Mouse (Mus musculus) heart, embryonic 12.5 days (tissue): ENCODE results near the gene Zfp36l1. TPM values are rescaled to one million over a fixed set of nuclear protein-coding genes. Genes with fewer than 3 reads are reported as not detected.

Experiments used
- ATAC-seq: fragments of 200-750 bp; cut with Nextera tagmentation; 2 replicates; pipeline ENCODE4 v1.8.0; 2017; ENCODE audit warnings: moderate TSS enrichment, moderate library complexity; ENCODE audit not compliant: insufficient number of reproducible peaks, low FRiP score
- H3K27ac ChIP-seq: fragments of 300-500 bp; sonication (generic); 2 replicates; pipeline ENCODE4 v1.5.1; 2016; ENCODE audit warnings: mild to moderate bottlenecking, moderate library complexity; ENCODE audit not compliant: poor library complexity, severe bottlenecking
- H3K27me3 ChIP-seq: fragments of 300-500 bp; sonication (generic); replicated peaks from 2 replicates; pipeline ENCODE4 v1.6.1; 2016; ENCODE audit warnings: mild to moderate bottlenecking, moderate library complexity
- H3K36me3 ChIP-seq: fragments of 300-500 bp; sonication (generic); 2 replicates; pipeline ENCODE4 v1.6.1; 2016; ENCODE audit warnings: mild to moderate bottlenecking, moderate library complexity
- H3K4me1 ChIP-seq: fragments of 300-500 bp; sonication (generic); replicated peaks from 2 replicates; pipeline ENCODE4 v1.6.1; 2016; ENCODE audit warnings: mild to moderate bottlenecking
- H3K4me2 ChIP-seq: fragments of 300-500 bp; sonication (generic); 2 replicates; pipeline ENCODE4 v1.6.1; 2016; ENCODE audit warnings: mild to moderate bottlenecking, moderate library complexity
- H3K4me3 ChIP-seq: fragments of 300-500 bp; sonication (generic); 2 replicates; pipeline ENCODE4 v1.5.1; 2016; ENCODE audit warnings: mild to moderate bottlenecking
- H3K9ac ChIP-seq: fragments of 300-500 bp; sonication (generic); 2 replicates; pipeline ENCODE4 v1.6.1; 2016; ENCODE audit warnings: mild to moderate bottlenecking, moderate library complexity
- H3K9me3 ChIP-seq: fragments of 300-500 bp; sonication (generic); replicated peaks from 2 replicates; pipeline ENCODE4 v1.6.1; 2016; ENCODE audit warnings: mild to moderate bottlenecking, moderate library complexity
- WGBS: fragments of 180-500 bp; shearing (Covaris S2); methylation state at CpG from one replicate; pipeline ENCODE4 v1.1.7; 2016; 5-methylcytosine and 5-hydroxymethylcytosine counted together
- polyA plus RNA-seq: library from polyadenylated mRNA; unstranded; fragments of >200 nt; fragmentation: Nextera tagmentation; extraction: Ambion mirVana; gene quantifications from 2 replicates; pipeline ENCODE4 v1.2.1, GENCODE M21; 2016

The Zfp36l1 gene
- polyA plus RNA-seq, 1 experiment from 2014 or later: 98.4 TPM

- H3K4me1 ChIP-seq: peaks cover 16% of the 10 kb centered on the region; the same call in 1 of the 2 replicates
- H3K4me3 ChIP-seq: no peak overlapping the region
- H3K9ac ChIP-seq: no peak overlapping the region
- ATAC-seq: no peak
- H3K36me3 ChIP-seq: no peaks in the 10 kb centered on the region
- H3K9me3 ChIP-seq: no peaks in the 10 kb centered on the region
- H3K27me3 ChIP-seq: no peaks in the 10 kb centered on the region
- H3K27ac ChIP-seq: no peak overlapping the region
- WGBS: 67% methylated on average over 3 of the region's 3 CpGs
- no peak overlapping the region for H3K4me2 ChIP-seq
Measured at GRCm38 (mm10) chr12:80144846-80145245, 32.0 kb upstream of the Zfp36l1 start.

- Histone ChIP-seq H3K27ac (no peak overlapping the region), H3K4me2 (no peak overlapping the region), H3K9me3 (no peaks in the 10 kb centered on the region), H3K9ac (no peak overlapping the region), H3K4me3 (no peak overlapping the region), H3K4me1 (peaks cover 25% of the 10 kb centered on the region), H3K36me3 (no peaks in the 10 kb centered on the region), H3K27me3 (no peaks in the 10 kb centered on the region)
- ATAC-seq: no peak
- WGBS: 19% methylated on average over 7 of the region's 7 CpGs
Measured at GRCm38 (mm10) chr12:80141470-80141869, 28.7 kb upstream of the Zfp36l1 start.

GRCm38 (mm10) chr12:80141011-80141410 lies 28.2 kb upstream of the Zfp36l1 start:
- H3K36me3 ChIP-seq: no peaks in the 10 kb centered on the region
- no peak for ATAC-seq
- 73% methylated on average over 8 of the region's 8 CpGs for WGBS
- no peak overlapping the region for H3K9ac ChIP-seq
- H3K27ac ChIP-seq: no peak overlapping the region
- H3K4me2 ChIP-seq: no peak overlapping the region
- no peaks in the 10 kb centered on the region for H3K27me3 ChIP-seq
- H3K4me3 ChIP-seq: no peak overlapping the region
- no peaks in the 10 kb centered on the region for H3K9me3 ChIP-seq
- peaks cover 26% of the 10 kb centered on the region for H3K4me1 ChIP-seq

GRCm38 (mm10) chr12:80137744-80138143 lies 24.9 kb upstream of the Zfp36l1 start:
- Histone ChIP-seq H3K4me2 (no peak overlapping the region), H3K27ac (no peak overlapping the region), H3K4me3 (no peak overlapping the region), H3K9me3 (no peaks in the 10 kb centered on the region), H3K36me3 (no peaks in the 10 kb centered on the region), H3K4me1 (peaks cover 33% of the 10 kb centered on the region), H3K27me3 (no peaks in the 10 kb centered on the region), H3K9ac (no peak overlapping the region)
- 67% methylated on average over 1 of the region's 1 CpGs for WGBS
- no peak for ATAC-seq

GRCm38 (mm10) chr12:80137246-80137645 lies 24.4 kb upstream of the Zfp36l1 start:
- H3K9me3 ChIP-seq: no peaks in the 10 kb centered on the region
- peak overlapping the region; percentile 79 for H3K27ac ChIP-seq
- H3K4me1 ChIP-seq: peaks cover 33% of the 10 kb centered on the region
- H3K27me3 ChIP-seq: no peaks in the 10 kb centered on the region
- no peak overlapping the region for H3K4me3 ChIP-seq
- no peak overlapping the region for H3K4me2 ChIP-seq
- H3K36me3 ChIP-seq: no peaks in the 10 kb centered on the region
- H3K9ac ChIP-seq: no peak overlapping the region
- ATAC-seq: no peak
- 74% methylated on average over 6 of the region's 6 CpGs for WGBS

GRCm38 (mm10) chr12:80136264-80136930 lies 23.6 kb upstream of the Zfp36l1 start:
- Histone ChIP-seq H3K27me3 (no peaks in the 10 kb centered on the region), H3K36me3 (no peaks in the 10 kb centered on the region), H3K4me1 (peaks cover 40% of the 10 kb centered on the region), H3K9me3 (no peaks in the 10 kb centered on the region), H3K9ac (0 out of 2 replicates have a peak overlapping the region, but pooled peaks have one; percentile 3), H3K27ac (peak overlapping the region; percentile 79), H3K4me3 (no peak overlapping the region), H3K4me2 (peak overlapping the region; percentile 23; the same call in 1 of the 2 replicates)
- peak; percentile 30; the same call in 1 of the 2 replicates for ATAC-seq
- WGBS: 14% methylated on average over 12 of the region's 12 CpGs

GRCm38 (mm10) chr12:80135173-80135572 lies 22.4 kb upstream of the Zfp36l1 start:
- H3K9ac ChIP-seq: no peak overlapping the region
- 90% methylated on average over 8 of the region's 8 CpGs for WGBS
- no peak overlapping the region for H3K4me3 ChIP-seq
- no peak overlapping the region for H3K27ac ChIP-seq
- H3K9me3 ChIP-seq: no peaks in the 10 kb centered on the region
- no peaks in the 10 kb centered on the region for H3K36me3 ChIP-seq
- H3K4me1 ChIP-seq: peaks cover 47% of the 10 kb centered on the region
- H3K4me2 ChIP-seq: no peak overlapping the region
- no peaks in the 10 kb centered on the region for H3K27me3 ChIP-seq
- no peak for ATAC-seq

GRCm38 (mm10) chr12:80133011-80133545 lies 20.3 kb upstream of the Zfp36l1 start:
- H3K4me1 ChIP-seq: peaks cover 56% of the 10 kb centered on the region
- 38% methylated on average over 9 of the region's 9 CpGs for WGBS
- no peaks in the 10 kb centered on the region for H3K36me3 ChIP-seq
- no peak overlapping the region for H3K27ac ChIP-seq
- no peaks in the 10 kb centered on the region for H3K27me3 ChIP-seq
- no peak overlapping the region for H3K4me3 ChIP-seq
- no peaks in the 10 kb centered on the region for H3K9me3 ChIP-seq
- H3K4me2 ChIP-seq: peak overlapping the region; percentile 70; the same call in 1 of the 2 replicates
- no peak for ATAC-seq
- no peak overlapping the region for H3K9ac ChIP-seq

GRCm38 (mm10) chr12:80132250-80133003 lies 19.6 kb upstream of the Zfp36l1 start:
- WGBS: under 1% methylated on average over 66 of the region's 66 CpGs
- peak overlapping the region; percentile 70 for H3K4me2 ChIP-seq
- peaks cover 4% of the 10 kb centered on the region for H3K36me3 ChIP-seq
- H3K9ac ChIP-seq: peak overlapping the region; percentile 92
- peak; percentile 85 for ATAC-seq
- H3K27me3 ChIP-seq: no peaks in the 10 kb centered on the region
- H3K9me3 ChIP-seq: no peaks in the 10 kb centered on the region
- peak overlapping the region; percentile 97 for H3K27ac ChIP-seq
- peak overlapping the region; percentile 66 for H3K4me3 ChIP-seq
- peaks cover 51% of the 10 kb centered on the region for H3K4me1 ChIP-seq

GRCm38 (mm10) chr12:80131359-80132249 lies 18.8 kb upstream of the Zfp36l1 start:
- peaks cover 12% of the 10 kb centered on the region for H3K36me3 ChIP-seq
- peaks cover 43% of the 10 kb centered on the region for H3K4me1 ChIP-seq
- ATAC-seq: no peak
- H3K9me3 ChIP-seq: no peaks in the 10 kb centered on the region
- 62% methylated on average over 17 of the region's 17 CpGs for WGBS
- H3K27ac ChIP-seq: peak overlapping the region; percentile 97
- no peaks in the 10 kb centered on the region for H3K27me3 ChIP-seq
- peak overlapping the region; percentile 66 for H3K4me3 ChIP-seq
- peak overlapping the region; percentile 70 for H3K4me2 ChIP-seq
- peak overlapping the region; percentile 92 for H3K9ac ChIP-seq
